Mouse (Mus musculus) heart, embryonic 15.5 days (tissue): ENCODE measurements at regions not wholly inside any gene's neighbourhood (a gene's known extent, or its start where the extent isn't known, plus 50 kb on each side); places are given as distances from the start of the nearest gene placed in this dataset.

Source experiments
- ATAC-seq: fragments of 200-750 bp; cut with Nextera tagmentation; replicated peaks from 2 replicates; pipeline ENCODE4 v1.8.0; 2017; ENCODE audit warnings: low read depth, moderate TSS enrichment; ENCODE audit not compliant: insufficient number of reproducible peaks, insufficient read depth, low FRiP score
- H3K27ac ChIP-seq: fragments of 300-500 bp; sonication (generic); 2 replicates; pipeline ENCODE4 v1.5.1; 2015; ENCODE audit warnings: mild to moderate bottlenecking, inconsistent platforms
- H3K27me3 ChIP-seq: fragments of 300-500 bp; sonication (generic); 2 replicates; pipeline ENCODE4 v1.6.1; 2015; ENCODE audit warnings: inconsistent platforms
- H3K36me3 ChIP-seq: fragments of 300-500 bp; sonication (generic); 2 replicates; pipeline ENCODE4 v1.6.1; 2015; ENCODE audit warnings: mild to moderate bottlenecking, inconsistent platforms
- H3K4me1 ChIP-seq: fragments of 300-500 bp; sonication (generic); replicated peaks from 2 replicates; pipeline ENCODE4 v1.6.1; 2015; ENCODE audit warnings: inconsistent platforms
- H3K4me2 ChIP-seq: fragments of 300-500 bp; sonication (generic); 2 replicates; pipeline ENCODE4 v1.6.1; 2015; ENCODE audit warnings: inconsistent platforms, mild to moderate bottlenecking, moderate library complexity
- H3K4me3 ChIP-seq: fragments of 300-500 bp; sonication (generic); 2 replicates; pipeline ENCODE4 v1.5.1; 2015; ENCODE audit warnings: mild to moderate bottlenecking, inconsistent platforms
- H3K9ac ChIP-seq: fragments of 300-500 bp; sonication (generic); 2 replicates; pipeline ENCODE4 v1.6.1; 2015; ENCODE audit warnings: mild to moderate bottlenecking, inconsistent platforms
- H3K9me3 ChIP-seq: fragments of 300-500 bp; sonication (generic); replicated peaks from 2 replicates; pipeline ENCODE4 v1.6.1; 2016; ENCODE audit warnings: inconsistent platforms
- WGBS: fragments of 180-500 bp; shearing (Covaris S2); methylation state at CpG from one replicate; pipeline ENCODE4 v1.1.7; 2015; ENCODE audit warnings: mixed read lengths; 5-methylcytosine and 5-hydroxymethylcytosine counted together

DNA sequence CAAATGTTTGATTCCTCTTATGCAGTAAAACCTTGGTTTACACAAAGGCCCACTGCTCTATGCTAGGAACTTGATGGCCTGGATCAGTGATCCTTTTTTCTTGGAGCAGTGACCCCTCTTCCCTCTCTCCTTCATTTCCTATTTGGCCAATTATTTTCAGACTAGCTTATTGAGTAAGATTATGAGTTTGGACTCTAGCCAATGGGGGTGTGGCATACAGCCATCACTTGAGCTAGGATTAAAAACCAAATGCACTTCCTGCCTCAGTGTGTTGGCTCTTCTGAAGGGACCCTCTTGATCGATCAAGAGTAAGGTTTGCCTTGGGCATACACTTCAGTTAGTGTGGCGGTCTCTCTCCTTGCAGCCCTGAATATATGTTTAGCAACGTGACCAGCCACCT lies 1172.6 kb upstream of the Gulo start:
- Histone ChIP-seq H3K4me2 (no peak overlapping the region), H3K27me3 (no peaks in the 10 kb centered on the region), H3K9ac (no peak overlapping the region), H3K36me3 (no peaks in the 10 kb centered on the region), H3K9me3 (no peaks in the 10 kb centered on the region), H3K27ac (no peak overlapping the region), H3K4me1 (0 out of 2 replicates have a peak, but pooled peaks cover 3% of the 10 kb centered on the region), H3K4me3 (no peak overlapping the region)
- 61% methylated on average over 3 of the region's 3 CpGs for WGBS
- ATAC-seq = no peak

DNA sequence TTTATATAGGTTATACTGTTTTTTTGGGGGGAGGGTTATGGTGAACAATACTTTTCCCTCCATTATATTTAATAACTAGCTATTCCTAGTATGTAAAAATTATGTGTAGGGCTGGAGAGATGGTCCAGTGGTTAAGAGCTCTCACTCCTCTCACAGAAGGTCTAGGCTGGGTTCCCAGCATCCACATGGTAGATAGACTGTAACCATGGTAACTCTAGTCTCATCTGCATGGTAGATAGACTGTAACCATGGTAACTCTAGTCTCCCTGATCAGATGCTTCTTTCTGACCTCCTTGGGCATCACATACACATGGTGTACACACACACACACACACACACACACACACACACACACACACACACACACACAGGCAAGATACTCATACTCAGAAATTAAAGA lies 1170.5 kb upstream of the Gulo start:
- H3K27me3 ChIP-seq = no peaks in the 10 kb centered on the region
- no peak overlapping the region for H3K4me3 ChIP-seq
- H3K36me3 ChIP-seq = no peaks in the 10 kb centered on the region
- H3K4me1 ChIP-seq = 0 out of 2 replicates have a peak, but pooled peaks cover 3% of the 10 kb centered on the region
- no peak overlapping the region for H3K27ac ChIP-seq
- no peak for ATAC-seq
- H3K4me2 ChIP-seq = no peak overlapping the region
- no peaks in the 10 kb centered on the region for H3K9me3 ChIP-seq
- no peak overlapping the region for H3K9ac ChIP-seq

- H3K4me1 ChIP-seq = 0 out of 2 replicates have a peak, but pooled peaks cover 3% of the 10 kb centered on the region
- H3K9me3 ChIP-seq = no peaks in the 10 kb centered on the region
- H3K36me3 ChIP-seq = no peaks in the 10 kb centered on the region
- no peak for ATAC-seq
- H3K4me3 ChIP-seq = no peak overlapping the region
- no peak overlapping the region for H3K27ac ChIP-seq
- H3K4me2 ChIP-seq = no peak overlapping the region
- WGBS = 24% methylated on average over 9 of the region's 9 CpGs
- H3K9ac ChIP-seq = no peak overlapping the region
- no peaks in the 10 kb centered on the region for H3K27me3 ChIP-seq
These were observed 1169.5 kb upstream of the Gulo start for GRCm38 (mm10) chr14:67178329-67179039.

GRCm38 (mm10) chr14:67176672-67177071 lies 1167.7 kb upstream of the Gulo start:
- no peak overlapping the region for H3K27ac ChIP-seq
- no peak for ATAC-seq
- no peak overlapping the region for H3K4me2 ChIP-seq
- H3K4me1 ChIP-seq = 0 out of 2 replicates have a peak, but pooled peaks cover 1% of the 10 kb centered on the region
- H3K9me3 ChIP-seq = no peaks in the 10 kb centered on the region
- WGBS = 69% methylated on average over 6 of the region's 6 CpGs
- no peaks in the 10 kb centered on the region for H3K27me3 ChIP-seq
- no peak overlapping the region for H3K4me3 ChIP-seq
- no peak overlapping the region for H3K9ac ChIP-seq
- no peaks in the 10 kb centered on the region for H3K36me3 ChIP-seq

DNA sequence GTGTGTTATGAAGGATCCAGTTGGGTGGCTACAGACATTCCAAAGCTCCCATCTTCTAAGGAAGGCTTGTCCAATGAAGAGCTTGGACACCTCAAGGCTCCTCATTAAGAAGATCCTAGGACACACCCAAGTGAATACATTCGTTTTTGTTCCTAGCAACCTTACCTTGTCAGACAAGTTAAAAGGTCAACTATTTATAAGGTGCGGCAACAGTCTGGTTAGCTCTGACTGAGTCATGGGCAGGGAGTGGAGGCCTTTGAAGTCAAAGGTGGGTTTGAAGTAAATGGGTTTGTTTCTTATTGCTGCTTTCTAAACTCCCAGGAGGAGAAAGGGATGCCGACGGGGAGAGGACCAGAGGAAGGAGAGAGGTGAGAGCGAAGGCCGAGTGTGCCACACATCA lies 1167.1 kb upstream of the Gulo start:
- no peak overlapping the region for H3K4me2 ChIP-seq
- H3K9me3 ChIP-seq = no peaks in the 10 kb centered on the region
- no peak overlapping the region for H3K4me3 ChIP-seq
- no peak overlapping the region for H3K9ac ChIP-seq
- no peaks in the 10 kb centered on the region for H3K36me3 ChIP-seq
- H3K27ac ChIP-seq = no peak overlapping the region
- no peaks in the 10 kb centered on the region for H3K4me1 ChIP-seq
- ATAC-seq = no peak
- H3K27me3 ChIP-seq = no peaks in the 10 kb centered on the region
- 80% methylated on average over 6 of the region's 6 CpGs for WGBS

DNA sequence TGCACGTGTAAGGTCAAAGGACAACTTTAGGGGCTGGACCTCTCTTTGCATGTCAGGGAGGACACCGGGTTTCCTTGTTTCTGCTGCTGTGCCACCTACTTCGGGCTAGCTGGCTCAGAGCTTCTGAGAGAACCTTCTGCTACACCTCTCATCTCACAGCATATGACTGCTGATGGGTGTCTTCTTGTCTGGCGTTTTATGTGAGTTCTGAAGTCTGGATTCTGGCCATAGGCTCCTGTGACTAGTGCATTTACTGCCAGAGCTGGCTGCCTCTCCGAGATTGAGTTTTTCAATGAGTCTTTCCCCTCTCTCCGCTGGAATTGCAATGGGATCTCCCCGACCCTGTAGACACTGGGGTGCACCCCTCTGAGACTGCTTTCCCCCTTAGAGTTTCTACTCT lies 1165.9 kb upstream of the Gulo start:
- no peak overlapping the region for H3K4me3 ChIP-seq
- H3K4me1 ChIP-seq = no peaks in the 10 kb centered on the region
- H3K9ac ChIP-seq = no peak overlapping the region
- H3K9me3 ChIP-seq = no peaks in the 10 kb centered on the region
- 70% methylated on average over 7 of the region's 7 CpGs for WGBS
- no peaks in the 10 kb centered on the region for H3K36me3 ChIP-seq
- H3K4me2 ChIP-seq = no peak overlapping the region
- no peaks in the 10 kb centered on the region for H3K27me3 ChIP-seq
- no peak overlapping the region for H3K27ac ChIP-seq
- ATAC-seq = no peak

DNA sequence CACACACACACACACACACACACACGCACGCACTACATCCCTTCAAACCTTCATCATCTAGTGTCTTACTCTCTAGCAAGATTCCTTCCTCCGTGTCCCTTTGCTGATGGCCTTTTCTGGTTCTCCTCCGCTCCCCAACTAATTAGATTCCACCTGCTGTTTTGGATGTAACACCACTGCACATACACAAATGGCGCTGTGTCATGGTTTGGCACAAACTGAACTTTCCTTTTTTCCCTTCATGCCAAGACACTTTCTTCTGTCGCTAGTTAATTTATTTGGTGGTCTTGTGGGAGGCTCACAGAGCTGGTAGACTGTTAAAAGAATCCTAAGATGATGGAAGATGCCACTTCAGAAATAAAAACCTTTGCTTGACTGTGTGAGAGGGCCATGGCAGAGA lies 1161.8 kb upstream of the Gulo start:
- H3K4me1 ChIP-seq = peaks cover 2% of the 10 kb centered on the region; the same call in 1 of the 2 replicates
- ATAC-seq = no peak
- no peak overlapping the region for H3K9ac ChIP-seq
- WGBS = 90% methylated on average over 6 of the region's 6 CpGs
- H3K27me3 ChIP-seq = no peaks in the 10 kb centered on the region
- H3K9me3 ChIP-seq = no peaks in the 10 kb centered on the region
- no peak overlapping the region for H3K4me2 ChIP-seq
- no peaks in the 10 kb centered on the region for H3K36me3 ChIP-seq
- no peak overlapping the region for H3K4me3 ChIP-seq
- H3K27ac ChIP-seq = no peak overlapping the region

DNA sequence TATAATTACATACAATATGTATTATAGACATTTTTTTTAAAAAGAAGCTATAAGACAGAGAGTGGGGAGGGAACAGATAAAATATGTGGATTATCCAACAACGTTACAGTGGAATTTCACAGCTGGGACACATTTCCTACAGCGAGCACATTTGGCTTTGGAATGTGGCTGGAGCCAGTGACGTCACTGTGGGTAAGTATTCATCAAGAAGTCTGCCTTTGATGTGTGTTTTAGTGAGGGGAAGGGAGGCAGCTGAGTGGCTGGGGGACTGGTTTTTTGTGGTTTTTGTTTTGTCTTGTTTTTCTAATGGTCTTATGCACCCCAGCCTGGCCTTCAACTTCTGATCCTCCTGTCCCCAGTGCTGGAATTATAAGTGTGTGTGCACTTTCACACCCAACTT lies 1161.2 kb upstream of the Gulo start:
- WGBS = 11% methylated on average over 3 of the region's 3 CpGs
- no peak for ATAC-seq

GRCm38 (mm10) chr14:67169201-67169600 lies 1160.2 kb upstream of the Gulo start:
- Histone ChIP-seq H3K27me3 (no peaks in the 10 kb centered on the region), H3K27ac (no peak overlapping the region), H3K9ac (no peak overlapping the region), H3K36me3 (no peaks in the 10 kb centered on the region), H3K4me3 (no peak overlapping the region), H3K9me3 (no peaks in the 10 kb centered on the region), H3K4me1 (peaks cover 2% of the 10 kb centered on the region; the same call in 1 of the 2 replicates), H3K4me2 (no peak overlapping the region)
- 62% methylated on average over 1 of the region's 1 CpGs for WGBS
- ATAC-seq = no peak

More for the DNA sequence above, 1161.2 kb upstream of the Gulo start:
- H3K27ac ChIP-seq = no peak overlapping the region
- no peaks in the 10 kb centered on the region for H3K9me3 ChIP-seq
- peaks cover 2% of the 10 kb centered on the region; the same call in 1 of the 2 replicates for H3K4me1 ChIP-seq
- no peaks in the 10 kb centered on the region for H3K36me3 ChIP-seq
- no peak overlapping the region for H3K4me2 ChIP-seq
- H3K9ac ChIP-seq = no peak overlapping the region
- no peaks in the 10 kb centered on the region for H3K27me3 ChIP-seq
- H3K4me3 ChIP-seq = no peak overlapping the region

DNA sequence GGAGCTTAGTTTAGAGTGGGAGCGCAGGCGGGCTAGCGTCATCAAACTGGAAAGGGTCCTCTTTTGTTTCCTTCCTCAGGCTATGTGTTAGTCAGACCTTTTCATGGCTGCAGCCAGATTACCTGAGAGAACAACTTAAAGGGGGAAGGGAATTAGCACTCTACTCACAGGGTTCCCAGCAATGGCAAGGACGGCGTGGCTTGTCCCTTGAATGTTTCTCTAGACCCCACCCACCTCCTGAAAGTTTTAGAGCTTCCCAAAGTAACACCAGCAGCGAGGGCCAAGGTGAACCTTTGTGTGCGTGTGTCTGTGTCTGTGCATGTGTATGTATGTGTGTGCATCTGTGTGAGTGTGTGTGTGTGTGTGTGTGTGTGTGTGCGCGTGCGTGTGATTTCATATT lies 1151.0 kb upstream of the Gulo start:
- H3K27ac ChIP-seq = no peak overlapping the region
- no peaks in the 10 kb centered on the region for H3K9me3 ChIP-seq
- no peak overlapping the region for H3K4me2 ChIP-seq
- no peak overlapping the region for H3K4me3 ChIP-seq
- ATAC-seq = no peak
- H3K9ac ChIP-seq = no peak overlapping the region
- H3K4me1 ChIP-seq = no peaks in the 10 kb centered on the region
- 86% methylated on average over 10 of the region's 10 CpGs for WGBS
- no peaks in the 10 kb centered on the region for H3K27me3 ChIP-seq
- no peaks in the 10 kb centered on the region for H3K36me3 ChIP-seq

DNA sequence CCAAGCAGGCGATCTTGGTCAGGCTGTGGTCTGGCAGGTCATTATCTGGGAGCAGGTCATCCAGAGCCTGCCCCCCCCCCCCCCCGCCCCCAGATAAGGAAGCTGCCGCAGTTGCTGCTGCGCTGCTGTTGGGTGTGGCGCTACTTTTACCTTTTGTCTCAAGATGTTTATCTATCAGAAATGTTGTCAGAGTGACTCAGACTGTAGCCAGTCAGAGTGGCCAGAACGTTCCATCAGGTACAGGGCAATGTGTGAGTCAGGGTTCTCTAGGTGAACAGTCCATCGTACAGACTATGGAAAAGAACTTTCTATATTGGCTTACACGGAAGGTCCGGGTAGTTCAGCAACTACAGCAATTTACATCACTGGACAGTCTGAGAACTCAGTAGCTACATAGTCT lies 1149.9 kb upstream of the Gulo start:
- Histone ChIP-seq H3K9me3 (no peaks in the 10 kb centered on the region), H3K27ac (no peak overlapping the region), H3K4me3 (no peak overlapping the region), H3K27me3 (no peaks in the 10 kb centered on the region), H3K4me1 (no peaks in the 10 kb centered on the region), H3K9ac (no peak overlapping the region), H3K4me2 (no peak overlapping the region), H3K36me3 (no peaks in the 10 kb centered on the region)
- 51% methylated on average over 9 of the region's 9 CpGs for WGBS
- ATAC-seq = no peak

GRCm38 (mm10) chr14:67156366-67156765 lies 1147.4 kb upstream of the Gulo start:
- no peaks in the 10 kb centered on the region for H3K9me3 ChIP-seq
- no peak overlapping the region for H3K9ac ChIP-seq
- H3K4me3 ChIP-seq = no peak overlapping the region
- no peaks in the 10 kb centered on the region for H3K4me1 ChIP-seq
- H3K4me2 ChIP-seq = no peak overlapping the region
- WGBS = 65% methylated on average over 8 of the region's 8 CpGs
- ATAC-seq = no peak
- H3K27ac ChIP-seq = no peak overlapping the region
- no peaks in the 10 kb centered on the region for H3K27me3 ChIP-seq
- no peaks in the 10 kb centered on the region for H3K36me3 ChIP-seq
